16 mouse cellular contexts compared by ENCODE assay signal in the genomic region with DNA sequence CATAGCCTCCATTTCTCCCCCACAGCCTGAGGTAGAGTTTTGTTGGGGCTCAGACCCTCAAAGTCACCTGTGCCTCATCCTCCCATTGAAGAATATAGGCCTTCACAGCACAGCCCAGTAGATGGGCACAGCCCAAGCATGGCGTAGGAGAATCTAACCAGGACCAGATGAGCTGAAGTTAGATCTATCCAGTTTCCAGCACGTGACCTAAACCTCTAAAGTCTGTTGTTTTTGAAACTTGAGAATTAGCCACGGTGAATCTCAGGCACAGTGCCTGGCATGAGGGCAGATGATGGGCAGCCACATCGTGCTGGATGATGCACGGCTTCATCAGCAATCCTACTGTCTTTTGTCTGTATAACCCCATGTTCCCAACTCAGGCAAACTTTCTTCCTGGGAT. TPM values are rescaled to one million over a fixed set of nuclear protein-coding genes. Genes with fewer than 3 reads are reported as not detected.
"Had no signal": no experiment of that assay in that cellular context is flagged by ENCODE, and none has a peak within 500 bp of the region (broad histone marks: within the 10 kb centered on the region; RNA-seq: fewer than 3 reads in every experiment).

No protein-coding gene starts in this region.

- H3K27me3 ChIP-seq: neural tube, embryonic 13.5 days; neural tube, embryonic 15.5 days; stomach, embryonic 15.5 days had no signal

- H3K4me3 ChIP-seq: neural tube, embryonic 13.5 days; neural tube, embryonic 15.5 days; stomach, embryonic 15.5 days had no signal

- H3K4me2 ChIP-seq: neural tube, embryonic 13.5 days; neural tube, embryonic 15.5 days; stomach, embryonic 15.5 days had no signal

- DNase-seq: retina, postnatal 1 day; right cerebral cortex, adult 18-20 months; right cerebral cortex, postnatal 14 days; right cerebral cortex, postnatal 25 days; right cerebral cortex, postnatal 4 days; spleen, adult 18-20 months; thymus, adult 18-20 months; thymus, adult 2 months; thymus, postnatal 14 days; thymus, postnatal 25 days; thymus, postnatal 36 days; thymus, postnatal 4 days had no signal

RNA-seq across cellular contexts. Expression of a gene that starts 59.5 kb away (rescaled TPM):
- polyA plus RNA-seq: neural tube, embryonic 14.5 days; neural tube, embryonic 15.5 days had no signal
